Mouse (Mus musculus) kidney, adult 18-20 months (tissue): Measurements from ENCODE around the gene Dap.
A peak's percentile ranks its signal among the peaks of the same experiment; 100 is the strongest.

Experiments used
- DNase-seq: peaks from one replicate; pipeline ENCODE4 v3.0.0; 2021

Gene Dap

DNA sequence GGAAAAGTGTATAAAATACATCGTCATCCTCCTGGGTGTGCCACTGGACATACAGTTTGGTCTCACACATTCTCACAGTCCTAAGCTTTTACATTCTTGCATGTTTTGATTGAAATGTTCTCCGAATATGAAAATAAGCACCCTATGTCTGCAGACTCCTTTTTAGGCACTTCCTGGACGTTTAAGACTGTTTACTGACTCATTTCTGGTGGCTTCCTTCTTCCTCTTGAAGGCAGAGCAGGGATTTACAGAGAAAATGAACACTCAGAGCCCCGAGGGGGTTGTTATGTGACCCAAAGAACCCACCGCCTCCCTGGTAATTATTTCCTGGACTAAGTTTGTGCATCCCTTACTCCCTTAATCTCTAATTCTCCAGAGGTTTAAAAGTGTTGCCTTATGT, 13.8 kb downstream of the Dap start:
- DNase-seq: no peak

DNA sequence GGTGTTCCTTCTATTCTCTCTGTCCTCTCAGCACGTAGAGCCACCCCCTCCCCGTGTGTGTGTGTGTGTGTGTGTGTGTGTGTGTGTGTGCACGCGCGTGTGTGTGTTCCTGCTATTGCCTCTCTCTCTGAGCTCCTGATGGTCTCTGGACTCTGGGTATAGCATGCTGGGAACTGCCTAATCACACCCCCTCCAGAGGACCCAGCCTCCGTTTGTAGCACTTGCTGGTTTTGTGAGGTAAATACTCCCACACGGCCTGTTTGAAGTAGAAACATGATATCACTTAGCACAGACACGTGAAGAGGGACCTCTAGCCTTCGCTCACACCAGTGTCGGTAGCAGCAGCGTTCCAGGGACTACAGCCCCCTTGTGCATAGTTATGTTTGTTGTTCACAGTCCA, 14.5 kb downstream of the Dap start:
- DNase-seq: no peak

DNA sequence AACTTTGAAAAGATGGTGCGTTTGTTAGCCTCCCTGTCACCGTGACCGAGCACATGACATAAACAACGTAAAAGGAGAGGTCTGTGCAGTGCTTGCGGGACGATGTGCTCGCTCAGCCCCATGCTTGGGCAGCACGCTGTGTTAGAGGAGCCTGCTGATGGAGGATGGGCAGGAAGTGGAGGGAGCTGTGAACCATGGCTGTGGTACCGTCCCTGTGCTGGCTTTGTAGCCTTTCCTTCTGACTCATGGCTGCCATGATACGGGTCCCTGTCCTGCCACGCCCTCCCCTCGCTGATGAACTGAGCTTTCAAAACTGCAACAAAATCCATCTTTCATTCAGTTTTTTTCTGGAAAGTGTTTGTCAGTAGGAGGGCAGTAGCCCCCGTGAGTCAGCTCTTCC, 15.6 kb downstream of the Dap start:
- DNase-seq: no peak

DNA sequence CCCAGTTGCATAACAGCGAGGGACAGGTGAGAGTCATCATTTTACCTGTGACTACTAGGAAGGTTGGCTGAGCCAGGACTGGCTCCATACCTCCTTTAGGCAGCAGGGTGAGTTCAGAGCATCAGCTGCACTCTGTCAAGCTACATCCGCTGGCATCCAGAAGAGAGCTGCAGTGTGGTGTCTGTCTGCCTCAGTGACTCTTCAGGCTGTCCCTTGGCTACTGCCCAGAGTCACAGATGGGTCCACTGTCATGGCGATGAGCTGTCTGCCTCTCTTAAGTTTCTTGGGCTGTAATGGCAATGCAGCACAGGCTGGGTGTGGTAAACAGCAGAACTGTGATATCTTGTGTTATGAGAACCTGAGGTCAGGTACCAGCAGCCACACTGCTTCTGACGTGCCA, 16.1 kb downstream of the Dap start:
- DNase-seq: no peak

DNA sequence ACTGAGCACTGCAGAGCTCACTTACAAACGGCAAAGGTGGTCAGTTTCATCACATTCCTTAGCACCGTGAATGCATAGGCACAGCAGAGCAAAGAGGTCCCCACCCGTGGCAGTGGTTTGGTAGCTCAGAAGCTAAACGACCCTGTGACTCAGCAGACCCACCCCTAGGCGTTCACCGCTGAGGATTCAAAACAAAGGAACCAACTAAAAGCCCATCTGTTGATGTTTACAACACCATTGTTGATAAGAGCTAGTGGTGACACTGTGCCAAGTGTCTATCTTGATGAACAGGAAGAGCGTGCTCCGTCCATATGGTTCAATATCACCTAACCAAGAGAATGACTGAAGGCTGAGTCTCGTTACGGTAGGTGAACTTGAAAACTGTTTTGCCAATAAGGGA, 19.1 kb downstream of the Dap start:
- DNase-seq: no peak

DNA sequence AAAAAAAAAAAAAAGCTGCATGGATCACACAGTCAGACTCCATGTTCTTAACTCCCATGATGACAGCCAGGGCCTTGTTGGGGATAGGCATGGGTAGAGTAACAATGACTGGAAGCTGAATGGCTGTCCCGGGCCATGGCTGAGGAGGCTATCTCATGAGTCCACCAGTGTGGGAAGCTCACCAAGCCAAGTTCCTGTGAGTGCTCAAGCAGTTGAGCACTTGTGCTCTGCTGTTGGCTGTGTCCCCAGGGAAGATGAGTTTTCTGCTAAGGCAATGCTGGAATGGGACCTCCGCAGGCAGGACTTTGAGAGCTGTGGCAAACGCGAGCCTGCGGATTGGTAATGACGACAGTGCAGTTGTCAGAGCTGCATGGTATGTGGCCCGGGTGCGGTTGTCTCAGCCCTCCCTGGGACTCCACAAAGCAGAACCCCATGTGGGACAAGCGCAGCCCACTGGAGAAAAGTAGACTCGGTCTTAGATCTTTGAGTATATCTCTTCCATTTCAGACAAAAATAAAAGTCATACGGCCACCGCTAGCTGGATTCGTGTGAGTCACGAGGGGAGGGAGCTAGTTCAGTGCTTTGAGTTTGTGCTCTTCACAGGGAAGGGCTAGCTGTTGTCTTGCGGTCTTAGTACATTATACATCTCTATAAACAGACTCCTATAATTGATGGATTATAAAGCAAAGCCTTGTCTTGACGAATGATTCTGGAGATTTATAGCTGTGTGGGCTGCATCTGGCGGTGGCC, 20.8 kb downstream of the Dap start:
- no peak for DNase-seq

DNA sequence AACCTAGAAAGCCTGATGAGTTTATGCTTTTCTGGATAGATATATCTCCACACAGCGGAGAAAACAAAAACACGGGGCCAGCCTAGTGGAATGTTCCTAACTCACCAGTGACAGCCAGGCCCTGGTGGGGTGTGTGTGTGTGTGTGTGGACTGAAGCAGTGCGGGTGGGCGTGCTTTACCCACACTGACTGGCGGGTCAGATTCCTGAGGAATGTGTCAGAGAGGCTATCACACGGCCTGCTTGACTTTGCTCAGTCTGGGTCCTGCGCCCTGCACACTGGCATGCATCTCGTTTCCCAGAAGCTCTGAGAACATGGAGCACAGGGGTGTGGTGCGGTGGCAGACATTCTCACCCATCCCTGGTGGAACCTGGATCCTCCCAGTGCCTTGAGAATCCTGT, 21.8 kb downstream of the Dap start:
- DNase-seq: no peak

DNA sequence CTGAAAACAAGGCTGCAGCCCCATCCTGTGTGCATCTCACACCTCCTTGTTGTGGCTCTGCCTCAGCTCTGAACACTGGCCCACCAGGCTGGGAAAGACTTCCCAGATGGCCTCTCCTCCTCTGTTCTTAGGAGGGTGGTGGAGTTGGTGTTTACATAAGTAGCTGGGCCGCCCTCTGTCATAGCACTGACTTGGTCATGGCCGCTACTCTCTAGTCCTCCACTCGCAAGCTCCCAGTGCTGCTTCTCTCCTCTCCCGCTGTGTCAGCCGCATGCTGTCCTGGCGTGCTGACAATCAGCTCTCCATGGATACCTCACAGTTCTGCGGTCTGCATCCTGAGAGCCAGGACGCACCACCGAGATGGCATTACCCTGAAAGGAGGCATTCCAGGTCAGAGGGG, 22.9 kb downstream of the Dap start:
- DNase-seq: no peak

DNA sequence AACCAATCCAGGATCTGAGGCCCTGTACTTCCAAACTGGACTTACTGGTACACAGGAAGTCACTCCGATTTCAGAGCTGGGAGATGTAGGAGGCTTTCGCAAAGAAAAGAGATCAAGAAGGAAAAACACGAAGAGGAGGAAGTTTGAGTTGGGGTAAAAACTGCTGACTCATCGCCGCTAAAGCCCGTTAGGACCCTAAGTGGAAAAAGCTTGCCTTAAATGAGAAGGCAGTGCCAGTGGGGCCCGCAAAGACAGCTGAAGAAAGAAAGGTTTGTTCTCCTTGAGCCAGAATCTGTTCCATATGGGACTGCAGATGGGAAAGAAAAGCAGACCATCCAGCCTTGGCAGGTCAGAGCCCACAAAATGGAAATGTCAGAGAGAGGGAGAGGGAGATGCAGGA, 24.8 kb downstream of the Dap start:
- DNase-seq: no peak

DNA sequence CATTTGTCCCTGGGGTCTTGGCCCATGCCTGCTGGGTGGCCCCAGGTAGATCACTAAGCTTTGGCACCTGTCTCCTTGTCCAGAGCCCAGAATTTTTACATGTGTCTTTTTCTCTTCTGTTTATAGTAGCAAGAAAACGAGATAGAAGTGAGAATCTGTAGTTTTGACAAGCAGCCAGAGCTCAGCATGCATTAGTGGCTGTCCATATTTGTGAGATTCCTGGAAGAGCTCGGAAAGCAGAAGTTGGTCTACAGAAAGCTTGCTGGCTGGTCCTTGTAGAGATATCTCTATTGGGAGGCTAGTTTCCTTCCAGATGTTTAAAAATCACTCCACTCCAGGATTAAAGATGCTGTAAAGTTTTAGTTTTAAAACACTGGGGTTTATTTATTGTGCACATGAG, 25.9 kb downstream of the Dap start:
- no peak for DNase-seq

DNA sequence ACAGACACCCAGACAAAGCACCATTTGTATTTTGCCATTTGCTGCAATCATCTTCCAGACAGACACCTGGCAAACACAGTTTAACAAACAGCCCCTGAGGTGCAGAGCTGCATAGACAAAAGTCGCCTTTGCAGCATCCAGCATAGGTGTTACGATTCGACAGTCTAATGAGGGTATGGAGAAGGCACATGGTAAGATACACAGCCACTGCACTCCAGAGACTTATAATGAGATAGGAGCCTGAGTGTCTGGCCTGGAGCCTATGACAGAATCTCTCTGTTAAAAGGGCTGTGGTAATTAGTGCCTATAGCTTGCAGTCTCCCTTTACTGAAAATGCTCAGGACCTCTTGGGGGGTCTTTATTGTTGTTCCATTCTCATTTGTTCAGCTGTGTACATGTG, 26.6 kb downstream of the Dap start:
- DNase-seq: no peak

DNA sequence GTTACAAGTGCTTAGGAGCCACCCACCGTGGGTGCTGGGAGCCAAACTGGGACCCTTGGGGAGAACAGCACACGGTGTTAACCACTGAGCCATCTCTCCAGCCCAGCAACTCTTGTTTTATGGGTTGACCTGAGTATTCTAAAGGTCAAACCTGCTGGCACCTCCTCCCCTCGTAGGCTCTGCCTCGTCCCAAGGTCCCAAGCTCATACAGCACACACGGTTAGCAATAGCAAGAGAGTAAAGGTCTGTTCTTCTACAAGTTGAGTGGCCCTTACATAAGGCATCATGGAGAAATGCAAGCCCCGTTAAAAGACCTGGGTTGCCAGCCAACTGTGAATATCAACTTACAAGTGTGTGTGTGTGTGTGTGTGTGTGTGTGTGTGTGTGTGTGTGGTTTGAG, 27.1 kb downstream of the Dap start:
- no peak for DNase-seq

DNA sequence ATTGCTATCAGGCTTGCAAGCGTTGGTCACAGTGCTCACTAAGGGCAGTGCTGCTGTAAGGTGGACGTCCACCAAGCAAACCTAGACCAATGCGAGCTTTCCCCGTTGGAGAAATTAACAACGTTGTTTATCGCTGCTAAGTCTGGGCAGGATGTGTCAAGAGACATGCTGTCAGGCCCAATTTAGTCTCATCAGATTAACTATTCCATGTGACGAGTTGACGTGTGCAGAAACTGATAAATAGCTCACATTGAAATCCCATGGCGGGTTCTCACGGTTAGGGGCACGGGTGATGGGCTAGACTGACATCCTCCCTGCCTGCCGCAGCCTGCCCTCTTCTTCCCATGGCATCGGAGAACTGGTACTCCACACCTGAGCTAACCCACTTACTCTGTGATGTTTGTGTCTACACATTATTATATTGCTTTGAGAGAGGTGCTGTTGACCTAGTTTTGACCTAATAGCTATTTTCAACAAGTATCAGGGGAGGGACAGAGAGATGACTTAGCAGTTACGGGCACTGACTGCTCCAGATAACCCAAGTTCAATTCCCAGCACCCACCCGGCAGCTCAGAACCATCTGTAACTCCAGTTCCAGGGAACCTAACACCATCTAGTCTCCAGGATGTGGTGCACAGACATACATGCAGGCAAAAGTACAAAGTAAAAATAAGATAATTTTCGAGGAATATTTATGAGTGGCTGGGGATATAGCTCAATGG, 28.6 kb downstream of the Dap start:
- no peak for DNase-seq

DNA sequence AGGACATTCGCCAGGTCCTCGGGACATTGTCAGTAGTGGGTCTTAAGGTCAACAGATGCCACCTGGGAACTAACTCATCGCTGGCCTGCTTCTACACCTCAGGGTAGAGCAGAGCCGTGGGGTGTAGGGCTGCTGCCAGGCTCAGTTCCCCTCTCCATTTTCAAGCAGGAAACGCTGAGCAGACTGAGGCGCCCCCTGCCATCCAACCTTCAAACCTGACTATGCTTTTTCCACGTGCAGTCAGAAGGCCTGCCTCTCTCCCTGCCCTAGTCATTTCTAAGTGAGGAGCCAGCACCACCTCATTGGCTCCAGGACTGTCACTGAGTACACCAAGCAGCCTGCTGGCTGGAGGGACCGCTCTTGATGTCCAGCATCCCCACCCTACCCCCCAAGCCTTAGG, 29.3 kb downstream of the Dap start:
- no peak for DNase-seq

DNA sequence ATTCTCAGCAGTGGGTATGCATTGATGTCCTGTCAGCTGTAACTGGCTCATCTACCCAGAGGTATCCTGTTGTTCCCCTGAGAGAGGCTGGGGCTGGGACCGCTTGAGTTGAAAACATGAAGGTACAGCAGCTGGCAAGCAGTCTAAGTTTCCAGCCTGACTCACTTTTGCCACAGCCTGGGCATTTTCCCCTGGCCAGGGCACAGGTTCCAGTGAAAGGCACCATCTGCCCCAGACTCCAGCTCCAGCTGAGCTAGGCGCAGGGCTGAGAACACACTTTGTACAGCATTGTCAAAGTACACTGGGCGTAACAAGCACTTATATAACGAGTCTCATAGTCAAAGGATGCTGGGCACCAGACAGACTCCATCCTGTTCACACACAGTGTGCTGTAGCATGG, 29.8 kb downstream of the Dap start:
- DNase-seq: peak; percentile 43

DNA sequence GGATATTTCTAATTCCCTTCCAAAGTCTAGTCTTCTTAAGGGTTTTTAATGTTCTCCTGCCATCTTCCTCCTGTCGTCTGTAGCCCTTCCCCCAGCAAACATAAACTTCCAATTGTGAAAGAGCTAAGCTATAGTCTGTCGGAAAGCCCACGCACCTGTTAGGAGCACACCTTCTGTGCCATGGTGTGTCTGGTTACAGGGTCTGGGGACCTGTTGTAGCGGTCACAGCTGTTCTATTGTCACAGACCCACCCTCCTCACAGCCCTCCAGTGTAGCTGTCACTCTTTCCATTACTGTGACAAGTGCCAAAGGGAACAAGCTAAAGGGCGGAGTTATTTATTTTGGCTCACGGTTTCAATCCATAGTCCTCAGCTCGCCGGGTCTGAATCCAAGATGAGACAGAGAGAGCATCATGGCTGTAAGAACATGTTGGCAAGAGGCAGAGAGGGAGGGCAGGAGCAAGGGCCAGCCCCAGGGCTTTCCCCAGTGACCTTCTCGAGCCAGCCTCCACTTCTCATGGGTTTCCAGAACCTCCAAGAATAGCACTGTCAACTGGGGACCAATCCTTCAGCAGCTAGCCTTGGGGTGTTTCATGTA, 30.9 kb downstream of the Dap start:
- no peak for DNase-seq

DNA sequence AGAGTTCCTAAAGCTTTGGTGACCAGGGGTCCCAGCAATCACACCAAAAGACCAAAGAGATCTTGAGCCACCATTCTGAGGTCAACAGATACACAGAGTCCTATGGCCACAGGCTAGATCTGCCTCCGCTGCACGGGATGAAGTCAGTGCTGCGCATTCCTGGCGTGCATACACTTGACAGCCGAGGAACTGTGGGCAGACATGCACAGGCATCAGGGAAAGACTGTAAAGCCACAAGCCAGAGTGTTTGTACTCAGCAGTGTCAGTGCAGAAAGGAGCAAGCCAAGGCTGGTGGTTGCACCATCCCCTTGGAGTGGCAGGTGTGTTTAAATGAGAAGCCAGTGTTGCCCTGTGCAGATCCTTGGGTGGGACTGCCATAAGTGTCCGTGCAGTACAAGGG, 31.6 kb downstream of the Dap start:
- DNase-seq: no peak

DNA sequence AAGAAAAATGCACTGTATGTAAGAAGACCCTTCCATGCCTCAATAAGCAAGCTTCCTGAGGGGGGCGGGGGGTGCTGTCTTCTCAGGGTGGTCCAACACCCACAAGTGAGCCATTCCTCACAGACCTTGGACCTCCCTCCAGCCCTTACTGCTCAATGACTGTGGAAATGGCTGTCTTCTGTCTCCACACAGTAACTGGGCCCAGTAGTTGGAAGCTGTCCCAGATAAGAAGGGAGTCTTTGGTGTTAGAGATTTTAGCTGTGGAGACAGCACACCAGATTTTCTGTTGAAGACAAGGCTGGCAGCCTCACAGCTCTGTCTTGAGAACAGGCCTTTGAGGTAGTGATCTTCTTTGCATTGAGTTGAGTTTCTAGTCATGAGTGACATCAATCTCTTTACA, 33.2 kb downstream of the Dap start:
- DNase-seq: no peak

DNA sequence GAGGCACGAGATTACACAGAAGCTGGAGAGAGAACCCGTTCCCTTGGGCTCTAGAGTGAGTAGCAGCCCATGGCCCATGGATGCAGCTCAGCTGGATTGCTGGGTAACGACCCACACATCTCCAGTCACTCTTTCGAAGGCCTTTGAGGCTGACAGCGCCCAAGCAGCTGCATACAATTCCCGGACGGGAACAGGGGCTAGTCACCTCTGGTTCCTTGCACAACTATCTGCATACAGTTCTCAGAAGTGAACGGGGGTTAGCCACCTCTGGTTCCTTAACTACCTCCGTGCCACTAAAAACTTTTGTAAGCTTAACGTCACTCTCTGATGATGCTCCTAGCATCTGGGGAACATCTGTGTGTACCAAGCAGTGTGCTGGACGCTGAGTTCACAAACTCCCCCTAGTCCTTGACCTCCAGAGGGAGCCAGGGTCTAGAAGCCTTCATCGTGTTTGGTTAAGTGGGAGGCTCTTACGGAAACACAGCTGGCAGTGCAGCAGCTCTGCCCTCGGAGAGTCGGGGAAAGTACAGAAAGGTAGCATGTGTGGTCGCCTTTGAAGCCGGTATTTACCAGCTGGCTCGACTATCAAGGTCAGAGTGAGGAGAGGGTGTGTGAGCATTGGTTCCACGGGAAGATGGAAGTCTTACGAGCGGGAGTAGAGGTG, 34.0 kb downstream of the Dap start:
- no peak for DNase-seq

DNA sequence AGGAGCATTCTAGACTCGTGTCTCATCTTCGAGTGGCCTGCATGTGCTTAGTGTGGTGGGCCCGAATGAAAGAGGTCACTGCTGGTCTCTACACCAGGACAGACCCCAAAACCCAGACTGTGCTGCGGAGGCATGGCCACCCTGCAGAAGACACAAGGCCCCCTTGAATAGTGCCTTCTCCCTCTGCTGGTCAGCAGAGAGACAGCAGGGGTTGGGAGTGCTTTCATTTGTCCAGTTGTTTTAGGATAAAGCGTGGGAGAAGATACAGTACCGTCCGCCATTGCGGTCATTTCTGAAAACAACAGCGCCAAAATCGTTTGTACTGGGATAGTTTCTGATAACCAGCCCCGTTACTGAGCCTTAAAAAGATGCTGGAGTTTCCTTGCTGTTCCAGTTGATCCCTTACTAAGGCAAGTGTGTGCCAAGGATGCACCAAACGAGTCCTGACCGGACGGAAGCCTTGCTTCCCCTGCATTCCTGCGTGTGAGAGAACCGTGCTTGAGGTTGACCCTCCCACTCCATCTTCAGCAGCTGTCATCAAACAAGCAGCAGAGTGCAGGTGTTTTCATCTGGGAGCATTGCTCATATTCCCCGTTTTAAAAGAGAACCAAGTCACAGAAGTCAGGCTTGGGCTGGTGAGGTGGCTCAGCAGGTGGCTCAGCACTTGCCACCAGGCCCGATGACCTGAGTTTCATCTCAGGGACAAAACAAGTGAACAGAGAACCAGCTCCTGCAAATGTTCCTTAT, 34.8 kb downstream of the Dap start:
- no peak for DNase-seq

DNA sequence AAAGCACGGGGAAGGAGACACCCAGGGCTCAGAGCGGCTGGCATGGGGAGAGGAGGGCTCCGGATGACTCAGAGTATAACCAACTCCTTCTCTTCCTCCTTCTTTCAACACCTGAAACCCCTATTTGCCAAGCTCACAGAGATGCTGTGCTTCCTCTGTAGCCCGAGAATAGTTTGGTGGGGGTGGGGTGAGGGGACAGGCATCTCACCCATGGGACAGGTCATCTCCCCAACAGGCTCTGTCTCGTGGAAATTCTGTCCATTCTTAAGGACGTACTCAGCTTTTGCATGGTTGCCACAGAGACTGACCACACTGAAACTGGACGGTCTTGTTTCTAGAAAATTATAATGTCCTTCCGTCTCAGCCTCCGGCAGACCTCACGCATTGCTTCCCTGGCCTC, 37.0 kb downstream of the Dap start:
- no peak for DNase-seq

DNA sequence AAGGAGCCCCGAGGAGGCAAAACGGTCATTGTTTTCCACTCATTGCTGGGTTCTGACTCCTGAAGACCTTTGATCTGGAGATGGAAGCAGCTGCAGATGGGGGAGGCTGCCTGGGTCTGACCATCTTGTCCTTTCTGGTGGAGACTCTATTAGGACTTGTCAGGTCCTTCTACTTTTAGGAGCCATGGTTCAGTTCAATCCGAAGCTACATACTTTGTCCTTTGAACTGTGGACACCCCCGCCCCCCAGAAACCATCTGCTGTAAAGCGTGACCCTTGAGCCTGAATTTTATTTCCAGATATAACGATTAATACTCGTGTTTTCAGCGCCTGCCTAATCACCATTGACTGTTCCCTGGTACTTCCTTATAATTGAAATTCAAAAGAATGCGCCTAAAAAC, 38.2 kb downstream of the Dap start:
- DNase-seq: no peak

DNA sequence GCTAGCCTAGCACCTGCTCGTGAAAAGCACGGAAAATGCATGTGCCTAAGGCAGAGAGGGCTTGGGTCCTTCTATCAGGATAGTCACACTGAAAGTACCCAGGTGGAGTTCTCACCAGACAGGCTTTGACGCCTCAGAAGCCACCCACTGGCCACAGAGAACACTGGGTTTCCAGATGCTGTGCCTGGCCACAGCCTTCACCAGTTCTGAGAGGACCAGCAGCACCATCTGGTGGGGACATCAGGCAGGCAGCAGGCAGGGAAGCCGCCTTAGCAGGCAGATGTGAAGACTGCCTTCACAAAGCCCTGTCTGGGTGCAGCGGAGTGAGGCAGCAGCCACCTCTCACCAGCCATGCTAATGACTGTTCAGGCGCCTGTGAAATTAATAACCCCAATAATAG, 40.7 kb downstream of the Dap start:
- DNase-seq: peak; percentile 84
